Mouse (Mus musculus) layer of hippocampus, postnatal 14 days (tissue): ENCODE measurements around the gene Fbxw25. TPM values are rescaled to one million over a fixed set of nuclear protein-coding genes. Genes with fewer than 3 reads are reported as not detected.
"Not testable (repeated sequence)": the region's sequence is repeated elsewhere in the genome, so short reads cannot be mapped to it uniquely, and the experiment has no call there.

ENCODE experiments used
- DNase-seq, 2 experiments: peaks; one replicate each; pipeline ENCODE4 v3.0.0; 2021 to 2022; ENCODE audit warnings: low spot score in 2 of 2, mixed read lengths in 1 of 2
- long read RNA-seq, 2 experiments: library from polyadenylated mRNA; stranded (forward); transcript quantifications; one replicate each; pipeline ENCODE4 v2.0.0; 2021
- total RNA-seq, 2 experiments: library from RNA; stranded (reverse); gene quantifications; 2 replicates each; pipeline ENCODE4 v1.2.3; 2021

Fbxw25 gene
- total RNA-seq, result not detected
- long read RNA-seq, experiment 1, result 0 reads
- long read RNA-seq, experiment 2, result 0 reads

- not testable (repeated sequence) for DNase-seq
Measured at GRCm38 (mm10) chr9:109664552-109664951, at the start of gene Fbxw25. Fbxw25 (minus strand) TSS chr9:109664652.

GRCm38 (mm10) chr9:109702600-109702999, 38.1 kb upstream of the Fbxw25 start, which contains the start of gene Fbxw18:
Fbxw18 (minus strand) TSS chr9:109702700.
- DNase-seq, result not testable (repeated sequence)

GRCm38 (mm10) chr9:109685299-109685698, 20.8 kb upstream of the Fbxw25 start:
- peak; percentile 6 to 28 for DNase-seq

- DNase-seq, result not testable (repeated sequence)
Measured at GRCm38 (mm10) chr9:109625957-109626356, 38.5 kb downstream of the Fbxw25 start, which contains the start of gene Fbxw24. Fbxw24 (minus strand) TSS chr9:109626057.

- DNase-seq, result peak; percentile 9 to 32
Measured at GRCm38 (mm10) chr9:109606837-109607236, 57.6 kb downstream of the Fbxw25 start.

- DNase-seq, result not testable (repeated sequence)
Measured at GRCm38 (mm10) chr9:109602128-109602527, 62.3 kb downstream of the Fbxw25 start.

GRCm38 (mm10) chr9:109597226-109597625, 67.2 kb downstream of the Fbxw25 start:
- DNase-seq, result no peak

Other genes starting within 250 kb of the Fbxw25 start
- not detected for gene Fbxw16, start 215.5 kb downstream of the Fbxw25 start, total RNA-seq
- gene Fbxw19, start 168.8 kb downstream of the Fbxw25 start, total RNA-seq, result not detected
- not detected for gene Fbxw15, start 96.4 kb downstream of the Fbxw25 start, total RNA-seq
- not detected for gene Fbxw24, start 38.6 kb downstream of the Fbxw25 start, total RNA-seq
- gene Fbxw18, start 38.0 kb upstream of the Fbxw25 start, total RNA-seq, result not detected
- not detected for gene Fbxw26, start 81.4 kb upstream of the Fbxw25 start, total RNA-seq
- gene Fbxw27, start 126.0 kb upstream of the Fbxw25 start, total RNA-seq, result not detected
- 10 to 100 TPM; 41.9 to 48.8 TPM for gene Spink8, start 147.6 kb upstream of the Fbxw25 start, total RNA-seq
- gene Nme6, start 168.1 kb upstream of the Fbxw25 start, total RNA-seq, result 10 to 100 TPM in 1 of 2 experiments, 1 to 10 TPM in 1; 9.1 to 10.6 TPM
- not detected for gene Camp, start 185.0 kb upstream of the Fbxw25 start, total RNA-seq
- 1 to 10 TPM; 5.1 to 6.5 TPM for gene Cdc25a, start 210.9 kb upstream of the Fbxw25 start, total RNA-seq